Mouse (Mus musculus) testis, adult 2 months (tissue): ENCODE measurements around the gene Baz2b. TPM values are rescaled to one million over a fixed set of nuclear protein-coding genes. Genes with fewer than 3 reads are reported as not detected.

Source experiments
- H3K27ac ChIP-seq: fragments of 200-500 bp; 2 replicates; pipeline ENCODE4 v1.5.1; 2012; ENCODE audit warnings: low read depth, low read length; ENCODE audit not compliant: control insufficient read depth, insufficient read depth
- H3K27me3 ChIP-seq: fragments of 200-500 bp; 2 replicates; pipeline ENCODE4 v1.6.1; 2012; ENCODE audit warnings: mild to moderate bottlenecking, low read length, moderate library complexity; ENCODE audit not compliant: control insufficient read depth, insufficient read depth
- H3K36me3 ChIP-seq: fragments of 200-500 bp; 2 replicates; pipeline ENCODE4 v1.6.1; 2012; ENCODE audit warnings: mild to moderate bottlenecking, low read length; ENCODE audit not compliant: control insufficient read depth, insufficient read depth
- H3K4me1 ChIP-seq: fragments of 200-500 bp; 2 replicates; pipeline ENCODE4 v1.6.1; 2012; ENCODE audit warnings: low read length; ENCODE audit not compliant: control insufficient read depth, insufficient read depth
- H3K4me3 ChIP-seq: fragments of 200-500 bp; 2 replicates; pipeline ENCODE4 v1.5.1; 2012; ENCODE audit warnings: low read depth, mild to moderate bottlenecking, low read length, moderate library complexity, mixed read lengths; ENCODE audit not compliant: control insufficient read depth
- CTCF ChIP-seq: fragments of 200-500 bp; IDR thresholded peaks from 2 replicates; pipeline ENCODE4 v1.5.1; 2012; ENCODE audit warnings: low read depth, mild to moderate bottlenecking, inconsistent platforms, low read length, moderate library complexity; ENCODE audit not compliant: control insufficient read depth, insufficient read depth, insufficient replicate concordance
- POLR2A ChIP-seq: fragments of 200-500 bp; IDR thresholded peaks from 2 replicates; pipeline ENCODE4 v1.6.1; 2012; ENCODE audit warnings: low read depth, mild to moderate bottlenecking, inconsistent platforms, low read length, moderate library complexity; ENCODE audit not compliant: control insufficient read depth
- polyA plus RNA-seq: library from polyadenylated mRNA; depleted of rRNA; stranded (reverse); fragments of >200 nt; gene quantifications from 2 replicates; pipeline ENCODE4 v1.2.3, GENCODE M21; 2012

Gene Baz2b
- polyA plus RNA-seq, 1 experiment = 20.0 TPM

DNA sequence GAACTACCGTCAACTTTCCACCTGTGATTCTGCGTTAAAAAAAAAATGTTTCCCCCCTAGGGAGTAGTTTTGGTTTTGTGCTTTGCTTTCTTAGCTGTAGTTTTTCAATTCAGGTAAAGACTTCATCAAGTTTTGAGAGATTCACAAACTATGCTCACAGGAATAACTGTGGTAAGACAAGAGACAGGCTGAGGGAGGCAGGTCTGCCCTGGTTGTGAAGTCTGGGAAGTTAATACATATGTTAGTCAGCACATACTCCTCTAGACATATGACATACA is 249.2 kb downstream of the Baz2b start:
- H3K4me1 ChIP-seq = no peaks in the 10 kb centered on the region
- no peaks in the 10 kb centered on the region for H3K27me3 ChIP-seq
- H3K4me3 ChIP-seq = no peak overlapping the region
- H3K27ac ChIP-seq = no peak overlapping the region
- no peaks in the 10 kb centered on the region for H3K36me3 ChIP-seq
- TF ChIP-seq POLR2A (no peak), CTCF (no peak)

DNA sequence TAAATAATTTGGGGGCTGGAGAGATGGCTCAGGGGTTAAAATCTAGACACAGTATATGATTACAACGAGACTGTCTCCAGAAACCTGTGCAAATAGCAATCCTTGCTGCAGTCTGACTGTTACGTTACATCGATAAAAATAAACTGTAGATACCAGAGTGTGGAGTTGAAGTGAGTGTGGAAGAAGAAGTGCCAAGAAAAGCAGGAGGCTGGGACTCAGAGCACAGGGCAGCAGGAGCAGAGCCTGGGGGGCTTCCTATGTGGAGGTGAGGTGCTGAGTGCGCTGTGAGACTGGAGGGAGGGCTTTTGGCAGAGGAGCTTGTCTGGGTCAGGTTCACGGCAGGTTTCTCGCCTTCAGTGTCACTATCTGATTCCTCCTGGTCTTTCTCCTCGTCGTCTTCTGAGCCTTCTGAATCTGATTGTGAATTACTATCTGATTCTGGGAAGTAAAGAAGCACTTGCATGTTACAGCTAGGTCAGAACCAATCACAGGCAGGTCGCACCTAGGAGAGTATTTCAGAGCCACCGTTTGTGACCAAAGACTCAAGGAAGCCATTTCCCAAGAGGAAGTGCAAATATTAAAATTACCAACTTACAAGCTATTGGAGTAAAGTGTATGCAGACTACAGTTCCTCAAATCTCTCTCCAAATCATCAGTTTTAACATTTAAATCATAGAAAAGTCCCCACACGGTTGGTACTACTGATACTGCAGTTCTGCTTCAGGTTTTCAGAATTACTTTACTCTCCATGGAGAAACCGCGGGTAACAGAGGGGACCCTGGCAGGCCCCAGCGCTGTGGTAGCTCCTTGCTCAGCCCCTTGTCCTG is 249.8 kb downstream of the Baz2b start:
- TF ChIP-seq POLR2A (no peak), CTCF (no peak)
- Histone ChIP-seq H3K27me3 (no peaks in the 10 kb centered on the region), H3K27ac (no peak overlapping the region), H3K4me3 (no peak overlapping the region), H3K36me3 (no peaks in the 10 kb centered on the region), H3K4me1 (no peaks in the 10 kb centered on the region)

DNA sequence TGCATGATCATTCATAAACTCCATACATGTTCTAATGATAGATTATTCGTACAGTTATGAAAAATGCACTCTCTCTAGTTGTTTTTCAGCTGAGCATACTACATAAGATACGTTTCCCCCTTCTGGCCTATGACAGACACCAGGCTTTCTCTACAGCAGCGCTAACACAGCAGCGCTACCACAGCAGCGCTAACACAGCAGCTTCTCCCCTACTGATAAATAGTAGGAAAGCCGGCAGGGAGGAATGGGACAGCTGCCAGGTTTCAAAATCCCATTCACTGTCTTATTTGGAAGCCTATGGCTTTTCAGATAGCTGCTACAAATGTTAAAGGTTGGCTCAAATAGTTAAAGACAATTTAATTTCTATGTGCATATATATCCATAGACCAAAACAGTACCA is 251.1 kb downstream of the Baz2b start:
- Histone ChIP-seq H3K4me1 (no peaks in the 10 kb centered on the region), H3K36me3 (no peaks in the 10 kb centered on the region), H3K27ac (no peak overlapping the region), H3K27me3 (no peaks in the 10 kb centered on the region), H3K4me3 (no peak overlapping the region)
- TF ChIP-seq POLR2A (no peak), CTCF (no peak)

DNA sequence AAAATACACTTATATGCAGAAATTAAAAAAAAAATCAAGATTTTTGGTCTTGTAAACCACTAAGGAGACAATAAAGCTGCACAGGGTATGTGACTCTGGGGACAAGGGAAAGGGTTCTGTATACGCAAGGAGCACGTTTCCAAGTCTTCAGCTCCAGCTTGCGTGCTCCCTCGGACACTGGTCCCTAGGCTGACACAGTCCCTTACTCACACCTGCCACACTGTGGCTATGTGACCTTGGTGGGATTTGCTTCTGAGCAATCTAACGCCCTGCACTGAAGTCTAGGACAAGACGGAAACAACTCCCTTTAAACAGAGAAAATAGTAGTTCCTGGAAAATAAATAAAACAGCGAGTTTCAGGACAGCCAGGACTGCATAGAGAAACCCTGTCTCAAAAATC is 253.7 kb downstream of the Baz2b start:
- no peak overlapping the region for H3K27ac ChIP-seq
- no peaks in the 10 kb centered on the region for H3K27me3 ChIP-seq
- no peaks in the 10 kb centered on the region for H3K4me1 ChIP-seq
- TF ChIP-seq POLR2A (no peak), CTCF (no peak)
- H3K36me3 ChIP-seq = no peaks in the 10 kb centered on the region
- no peak overlapping the region for H3K4me3 ChIP-seq

DNA sequence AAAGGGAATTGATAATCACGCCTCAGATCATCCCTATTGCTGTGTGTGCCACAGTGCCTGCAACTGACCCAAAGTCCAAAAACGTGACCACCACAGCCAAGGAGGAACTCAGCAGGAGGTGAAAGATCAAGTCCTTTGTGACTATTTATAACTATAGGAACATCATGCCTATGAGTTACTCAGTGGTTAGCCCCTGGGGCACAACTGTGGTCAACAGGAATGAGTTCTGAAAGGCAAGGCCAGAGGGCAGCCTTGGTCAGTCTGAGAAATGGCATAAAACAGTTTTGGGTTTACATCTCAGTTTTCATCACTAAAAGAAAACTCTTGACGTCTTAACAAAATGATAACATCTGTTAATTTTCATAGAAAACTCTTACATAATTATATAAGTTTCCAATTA is 254.8 kb downstream of the Baz2b start:
- Histone ChIP-seq H3K4me3 (peak overlapping the region; percentile 55), H3K27ac (no peak overlapping the region), H3K36me3 (no peaks in the 10 kb centered on the region), H3K4me1 (no peaks in the 10 kb centered on the region), H3K27me3 (no peaks in the 10 kb centered on the region)
- TF ChIP-seq POLR2A = no peak
- no peak for TF ChIP-seq CTCF

DNA sequence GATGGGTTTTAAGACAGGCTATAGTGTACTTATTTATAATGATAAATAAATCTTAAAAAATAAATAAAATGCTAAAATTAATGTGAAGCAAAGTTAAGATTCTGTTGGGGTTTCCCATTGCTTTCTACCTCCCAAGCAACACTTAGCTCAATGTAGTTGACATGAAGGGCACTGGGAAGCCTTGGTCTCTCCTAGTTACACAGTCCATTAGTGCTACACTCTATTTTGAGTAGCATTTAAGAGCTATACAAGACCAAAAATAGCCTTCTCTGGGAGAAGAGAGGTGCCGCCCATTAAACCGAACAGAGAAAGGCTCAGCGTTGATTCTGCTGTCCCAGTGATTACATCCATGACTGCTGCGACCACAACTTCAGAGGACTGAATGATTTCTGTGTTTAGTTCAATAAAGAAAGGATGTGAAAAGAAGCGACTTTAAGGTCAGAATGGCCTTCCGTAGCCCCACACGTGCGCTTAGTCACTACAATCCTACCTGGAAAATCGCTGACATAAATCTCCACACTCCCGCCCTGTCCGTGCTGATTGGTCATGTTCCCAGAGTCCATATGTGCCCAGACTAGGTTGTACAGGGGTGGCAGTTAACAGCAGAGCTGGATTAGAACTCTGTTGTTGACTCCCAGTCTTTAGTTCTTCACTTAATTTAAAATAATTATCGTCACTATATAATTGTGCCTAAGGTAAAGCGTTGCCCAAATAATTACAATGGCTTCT is 257.2 kb downstream of the Baz2b start:
- Histone ChIP-seq H3K36me3 (no peaks in the 10 kb centered on the region), H3K4me1 (no peaks in the 10 kb centered on the region), H3K4me3 (peak overlapping the region; percentile 77), H3K27ac (peak overlapping the region; percentile 66; the same call in 1 of the 2 replicates), H3K27me3 (no peaks in the 10 kb centered on the region)
- TF ChIP-seq CTCF = no peak
- no peak for TF ChIP-seq POLR2A

DNA sequence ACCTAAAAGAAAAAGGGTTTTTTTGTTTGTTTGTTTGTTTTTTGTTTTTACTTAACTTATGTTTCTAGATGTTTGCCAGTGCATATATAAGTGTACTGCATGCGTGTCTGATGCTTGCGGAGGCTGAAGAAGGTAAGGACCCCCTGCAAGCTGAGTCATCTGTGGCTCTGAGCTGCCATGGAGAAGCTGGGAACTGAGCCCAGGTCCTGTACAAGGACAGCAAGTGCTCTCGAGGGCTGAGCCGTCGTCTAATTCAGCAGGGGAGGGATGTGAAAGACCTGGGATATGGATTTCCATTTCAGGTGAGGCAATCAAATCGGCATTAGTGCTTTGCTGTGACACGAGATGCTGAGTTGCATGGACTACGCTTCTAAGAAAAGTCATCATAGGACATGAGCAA is 257.9 kb downstream of the Baz2b start:
- H3K4me3 ChIP-seq = peak overlapping the region; percentile 83
- no peaks in the 10 kb centered on the region for H3K36me3 ChIP-seq
- TF ChIP-seq POLR2A = no peak
- no peaks in the 10 kb centered on the region for H3K27me3 ChIP-seq
- H3K27ac ChIP-seq = no peak overlapping the region
- no peaks in the 10 kb centered on the region for H3K4me1 ChIP-seq

DNA sequence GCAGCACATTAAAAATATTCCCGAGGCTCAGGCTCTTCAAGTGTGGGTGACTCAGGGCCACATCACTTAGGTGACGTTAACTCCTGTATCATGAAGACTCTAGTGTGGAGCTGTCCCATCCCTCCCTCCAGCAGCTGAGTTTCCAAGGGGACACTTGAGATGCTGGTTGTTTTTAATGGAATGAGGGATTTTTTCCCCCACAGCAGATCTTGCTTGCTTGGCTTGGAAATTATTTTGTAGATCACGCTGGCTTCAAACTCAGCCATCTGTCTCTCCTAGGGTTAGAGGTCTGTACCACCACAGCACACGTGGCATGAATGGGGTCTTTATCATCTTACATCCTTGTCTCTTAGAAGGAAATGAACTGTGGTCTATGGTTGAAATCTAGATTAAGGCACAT is 258.5 kb downstream of the Baz2b start:
- no peak overlapping the region for H3K27ac ChIP-seq
- H3K4me3 ChIP-seq = peak overlapping the region; percentile 32; the same call in 1 of the 2 replicates
- no peaks in the 10 kb centered on the region for H3K27me3 ChIP-seq
- no peaks in the 10 kb centered on the region for H3K4me1 ChIP-seq
- no peaks in the 10 kb centered on the region for H3K36me3 ChIP-seq
- TF ChIP-seq CTCF (no peak), POLR2A (no peak)
